Mouse (Mus musculus): ENCODE data around the gene Irf2bpl. TPM values are rescaled to one million over a fixed set of nuclear protein-coding genes. Genes with fewer than 3 reads are reported as not detected.

Irf2bpl gene
- total and polyA plus RNA-seq, 3 experiments: 6.9 to 8.0 TPM; not detected in 1

GRCm38 (mm10) chr12:86858983-86859872 lies 25.4 kb downstream of the Irf2bpl start:
- no peaks in the 10 kb centered on the region; a peak in 1 of 4 replicates for H3K36me3 ChIP-seq (ENCODE audit: control insufficient read depth in 1 of 2, insufficient read depth in 2 of 2, low read length in 2 of 2)
- H3K27ac ChIP-seq (ENCODE audit: control insufficient read depth, low read depth, low read length): no peak overlapping the region
- H3K9me3 ChIP-seq (replicated peaks; ENCODE audit: insufficient read depth, low read length): no peaks in the 10 kb centered on the region
- no peak overlapping the region for H3K9ac ChIP-seq (ENCODE audit: control insufficient read depth, low read depth, low read length, poor library complexity, severe bottlenecking)
- H3K79me2 ChIP-seq (ENCODE audit: control insufficient read depth, insufficient read depth, low read length, poor library complexity): no peaks in the 10 kb centered on the region
- DNase-seq (ENCODE audit: low read depth, low spot score): no peak
- H3K27me3 ChIP-seq (ENCODE audit: control insufficient read depth in 1 of 2, insufficient read depth in 2 of 2, low read length in 2 of 2): no peaks in the 10 kb centered on the region; a peak in 1 of 4 replicates
- TF ChIP-seq MYC (IDR thresholded peaks at IDR 0.05; ENCODE audit: low read depth, low read length) (no peak), TAL1 (IDR thresholded peaks at IDR 0.05; ENCODE audit: low read length) (no peak), ZC3H11A (IDR thresholded peaks at IDR 0.05; ENCODE audit: low read depth, low read length) (no peak), GABPA (IDR thresholded peaks at IDR 0.05; ENCODE audit: low read depth, low read length) (no peak), CHD1 (IDR thresholded peaks at IDR 0.05; ENCODE audit: low read depth, low read length) (no peak), GATA1 (IDR thresholded peaks at IDR 0.05; ENCODE audit: low read depth, low read length) (no peak), ELF1 (IDR thresholded peaks at IDR 0.05; ENCODE audit: low read depth, low read length) (no peak)
- H3K4me3 ChIP-seq (ENCODE audit: control insufficient read depth in 1 of 2, insufficient read depth in 1 of 2, low read depth in 2 of 2, low read length in 2 of 2): no peak overlapping the region
- H3K4me1 ChIP-seq (ENCODE audit: control insufficient read depth in 1 of 2, insufficient read depth in 2 of 2, low read length in 2 of 2): peaks cover 2 to 14% of the 10 kb centered on the region in 2 experiments; a peak in 3 of 4 replicates

- no peak overlapping the region for H3K9ac ChIP-seq (ENCODE audit: control insufficient read depth, low read depth, low read length, poor library complexity, severe bottlenecking)
- no peak overlapping the region for H3K4me3 ChIP-seq (ENCODE audit: control insufficient read depth in 1 of 2, insufficient read depth in 1 of 2, low read depth in 2 of 2, low read length in 2 of 2)
- no peaks in the 10 kb centered on the region; a peak in 1 of 4 replicates for H3K36me3 ChIP-seq (ENCODE audit: control insufficient read depth in 1 of 2, insufficient read depth in 2 of 2, low read length in 2 of 2)
- H3K79me2 ChIP-seq (ENCODE audit: control insufficient read depth, insufficient read depth, low read length, poor library complexity): no peaks in the 10 kb centered on the region
- no peak overlapping the region for H3K27ac ChIP-seq (ENCODE audit: control insufficient read depth, low read depth, low read length)
- no peaks in the 10 kb centered on the region for H3K27me3 ChIP-seq (ENCODE audit: control insufficient read depth in 1 of 2, insufficient read depth in 2 of 2, low read length in 2 of 2)
- H3K4me1 ChIP-seq (ENCODE audit: control insufficient read depth in 1 of 2, insufficient read depth in 2 of 2, low read length in 2 of 2): peaks cover 4 to 14% of the 10 kb centered on the region in 2 experiments; a peak in 3 of 4 replicates
- TF ChIP-seq CTCF (IDR thresholded peaks at IDR 0.05 in 2 of 3, conservative IDR thresholded peaks at IDR 0.05 in 1 of 3; ENCODE audit: control insufficient read depth in 1 of 3, insufficient read depth in 1 of 3, low read depth in 2 of 3, low read length in 3 of 3, poor library complexity in 1 of 3, severe bottlenecking in 1 of 3) (no peak), TBP (IDR thresholded peaks at IDR 0.05; ENCODE audit: low read depth, low read length) (no peak), E2F4 (IDR thresholded peaks at IDR 0.05; ENCODE audit: borderline replicate concordance, low read depth, low read length) (no peak), CHD2 (IDR thresholded peaks at IDR 0.05; ENCODE audit: low read length) (no peak), TCF12 (IDR thresholded peaks at IDR 0.05; ENCODE audit: low read depth, low read length) (no peak), GABPA (IDR thresholded peaks at IDR 0.05; ENCODE audit: low read depth, low read length) (no peak), MXI1 (IDR thresholded peaks at IDR 0.05; ENCODE audit: low read depth, low read length) (no peak), MYC (IDR thresholded peaks at IDR 0.05; ENCODE audit: low read depth, low read length) (no peak)
- no peaks in the 10 kb centered on the region for H3K9me3 ChIP-seq (replicated peaks; ENCODE audit: insufficient read depth, low read length)
- DNase-seq (ENCODE audit: low read depth, low spot score): no peak
Measured at GRCm38 (mm10) chr12:86858498-86858897, 26.1 kb downstream of the Irf2bpl start.

Measured in MEL (cell line).